In genomic region chr11:29072231-29072630, GRCm38 (mm10) we compare ENCODE assay signal across 28 mouse cellular contexts. TPM values are rescaled to one million over a fixed set of nuclear protein-coding genes. Genes with fewer than 3 reads are reported as not detected.
DNase-seq lines count a peak whose midpoint lies in the region; ATAC-seq lines count a peak whose summit lies in the region.
"Had no signal": no experiment of that assay in that cellular context is flagged by ENCODE, and none has a peak within 500 bp of the region (broad histone marks: within the 10 kb centered on the region; RNA-seq: fewer than 3 reads in every experiment).

No protein-coding gene starts in this region.

- H3K36me3 ChIP-seq in midbrain, embryonic 11.5 days (ENCODE audit: control insufficient read depth, insufficient read depth, low read length): no peaks in the 10 kb centered on the region
- no peaks in the 10 kb centered on the region for H3K36me3 ChIP-seq in midbrain, embryonic 14.5 days (ENCODE audit: control insufficient read depth, insufficient read depth, low read length)
- H3K36me3 ChIP-seq: embryonic facial prominence, embryonic 12.5 days; heart, embryonic 12.5 days; limb, embryonic 10.5 days; limb, embryonic 15.5 days; liver, embryonic 13.5 days; stomach, embryonic 15.5 days had no signal

- no peak overlapping the region for H3K4me3 ChIP-seq in midbrain, embryonic 11.5 days (ENCODE audit: low read depth, low read length)
- no peak overlapping the region for H3K4me3 ChIP-seq in midbrain, embryonic 14.5 days (replicated peaks; ENCODE audit: low read depth, low read length)
- H3K4me3 ChIP-seq: embryonic facial prominence, embryonic 12.5 days; heart, adult 2 months; heart, embryonic 12.5 days; limb, embryonic 10.5 days; limb, embryonic 15.5 days; liver, embryonic 13.5 days; stomach, embryonic 15.5 days had no signal

- H3K27me3 ChIP-seq in midbrain, embryonic 11.5 days (ENCODE audit: control insufficient read depth, insufficient read depth, low read length): no peaks in the 10 kb centered on the region
- H3K27me3 ChIP-seq in midbrain, embryonic 14.5 days (ENCODE audit: control insufficient read depth, insufficient read depth, low read length): no peaks in the 10 kb centered on the region
- H3K27me3 ChIP-seq: embryonic facial prominence, embryonic 12.5 days; heart, embryonic 12.5 days; limb, embryonic 15.5 days; liver, embryonic 13.5 days; stomach, embryonic 15.5 days had no signal

- no peak overlapping the region for H3K27ac ChIP-seq in midbrain, embryonic 11.5 days (ENCODE audit: low read depth, low read length)
- H3K27ac ChIP-seq in midbrain, embryonic 14.5 days (replicated peaks; ENCODE audit: low read depth, low read length): no peak overlapping the region
- H3K27ac ChIP-seq: embryonic facial prominence, embryonic 12.5 days; heart, adult 2 months; kidney, postnatal 0 days; limb, embryonic 10.5 days; limb, embryonic 15.5 days; liver, embryonic 13.5 days; stomach, embryonic 15.5 days had no signal

- no peaks in the 10 kb centered on the region for H3K9me3 ChIP-seq in midbrain, embryonic 11.5 days (ENCODE audit: control insufficient read depth, low read length)
- no peaks in the 10 kb centered on the region for H3K9me3 ChIP-seq in midbrain, embryonic 14.5 days (ENCODE audit: control insufficient read depth, low read length)
- H3K9me3 ChIP-seq: embryonic facial prominence, embryonic 12.5 days; heart, embryonic 12.5 days; limb, embryonic 10.5 days; limb, embryonic 15.5 days; liver, embryonic 13.5 days; stomach, embryonic 15.5 days had no signal

- H3K4me2 ChIP-seq in midbrain, embryonic 11.5 days: no peak overlapping the region
- H3K4me2 ChIP-seq in midbrain, embryonic 14.5 days (ENCODE audit: low read length): no peak overlapping the region
- H3K4me2 ChIP-seq: embryonic facial prominence, embryonic 12.5 days; heart, embryonic 12.5 days; limb, embryonic 15.5 days; liver, embryonic 13.5 days; stomach, embryonic 15.5 days had no signal

- H3K9ac ChIP-seq in midbrain, embryonic 11.5 days (ENCODE audit: low read length): no peak overlapping the region
- H3K9ac ChIP-seq in midbrain, embryonic 14.5 days (replicated peaks; ENCODE audit: low read length): no peak overlapping the region
- H3K9ac ChIP-seq: embryonic facial prominence, embryonic 12.5 days; heart, embryonic 12.5 days; limb, embryonic 15.5 days; liver, embryonic 13.5 days; stomach, embryonic 15.5 days had no signal

- intact Hi-C loops in gastrocnemius, postnatal 36 days (cut with DNase I): no loop called here

- H3K4me1 ChIP-seq in midbrain, embryonic 11.5 days (ENCODE audit: control insufficient read depth, insufficient read depth, low read length): no peaks in the 10 kb centered on the region
- no peaks in the 10 kb centered on the region for H3K4me1 ChIP-seq in midbrain, embryonic 14.5 days (ENCODE audit: control insufficient read depth, insufficient read depth, low read length)
- H3K4me1 ChIP-seq: embryonic facial prominence, embryonic 12.5 days; heart, embryonic 12.5 days; limb, embryonic 10.5 days; limb, embryonic 15.5 days; liver, embryonic 13.5 days; stomach, embryonic 15.5 days had no signal

- ATAC-seq in midbrain, embryonic 11.5 days (ENCODE audit: low FRiP score): no peak
- ATAC-seq in midbrain, embryonic 14.5 days (ENCODE audit: low FRiP score, low TSS enrichment): no peak
- ATAC-seq: forebrain, embryonic 16.5 days; intestine, embryonic 16.5 days; lung, postnatal 0 days had no signal

- WGBS in midbrain, embryonic 11.5 days: 42% methylated on average over 3 of the region's 3 CpGs
- WGBS in midbrain, embryonic 14.5 days: 41% methylated on average over 3 of the region's 3 CpGs

- DNase-seq in gastrocnemius, adult 18-20 months (ENCODE audit: low spot score): peak; percentile 13
- no peak for DNase-seq in gastrocnemius, postnatal 36 days
- peak; percentile 82 for DNase-seq in midbrain, embryonic 11.5 days (ENCODE audit: low spot score, missing footprints)
- DNase-seq in midbrain, embryonic 14.5 days: no peak
- DNase-seq in embryo, embryonic 10.5 days (ENCODE audit: low spot score): peak; percentile 27
- DNase-seq in skeletal muscle tissue, adult 2 months (ENCODE audit: low read depth, low spot score): peak; percentile 51
- no peak for DNase-seq in cerebellum, adult 9-11 months
- DNase-seq in frontal cortex, postnatal 14 days (ENCODE audit: low spot score in 2 of 2): no peak
- DNase-seq: adrenal gland, postnatal 14 days; B cell, adult 2 months; cerebellum, adult 18-20 months; cerebellum, postnatal 25 days; gastrocnemius, postnatal 25 days; heart, adult 2 months; kidney, adult 8-10 months; layer of hippocampus, postnatal 36 days; liver, embryonic 13.5 days; lung, adult 18-20 months; lung, postnatal 4 days had no signal

RNA-seq across cellular contexts. Expression of gene Pnpt1, which starts 58.3 kb away (rescaled TPM):
- 10 to 100 TPM; 14.4 to 15.7 TPM for total RNA-seq in gastrocnemius, adult 18-20 months (2021)
- 10 to 100 TPM; 14.3 to 15.8 TPM for total RNA-seq in gastrocnemius, postnatal 36 days (2021)
- polyA plus RNA-seq in midbrain, embryonic 11.5 days (2014; fragmentation: Nextera tagmentation; extraction: Ambion mirVana): 38.3 and 48.3 TPM in 2 replicates
- polyA plus RNA-seq in midbrain, embryonic 14.5 days (2014; fragmentation: Nextera tagmentation; extraction: Ambion mirVana): 26.8 and 33.7 TPM in 2 replicates

Comparison
In these comparisons a context has a peak if more than half of its experiments do, and no peak if none do; other contexts are left out.
1. DNase-seq: peak in gastrocnemius, adult 18-20 months (single experiment), midbrain, embryonic 11.5 days (single experiment), embryo, embryonic 10.5 days (single experiment) and skeletal muscle tissue, adult 2 months (single experiment); none in gastrocnemius, postnatal 36 days (0 of 2), midbrain, embryonic 14.5 days (single experiment), cerebellum, adult 9-11 months (single experiment) and frontal cortex, postnatal 14 days (0 of 2).